Mouse (Mus musculus) colon, adult 2 months (tissue): ENCODE data around the gene Ceacam3. TPM values are rescaled to one million over a fixed set of nuclear protein-coding genes. Genes with fewer than 3 reads are reported as not detected.

Source experiments
- polyA plus RNA-seq: library from polyadenylated mRNA; depleted of rRNA; stranded (reverse); fragments of >200 nt; gene quantifications from 2 replicates; pipeline ENCODE4 v1.2.3, GENCODE M21; 2012; rRNA removed

The Ceacam3 gene
- not detected in 2 replicates for polyA plus RNA-seq

DNA sequence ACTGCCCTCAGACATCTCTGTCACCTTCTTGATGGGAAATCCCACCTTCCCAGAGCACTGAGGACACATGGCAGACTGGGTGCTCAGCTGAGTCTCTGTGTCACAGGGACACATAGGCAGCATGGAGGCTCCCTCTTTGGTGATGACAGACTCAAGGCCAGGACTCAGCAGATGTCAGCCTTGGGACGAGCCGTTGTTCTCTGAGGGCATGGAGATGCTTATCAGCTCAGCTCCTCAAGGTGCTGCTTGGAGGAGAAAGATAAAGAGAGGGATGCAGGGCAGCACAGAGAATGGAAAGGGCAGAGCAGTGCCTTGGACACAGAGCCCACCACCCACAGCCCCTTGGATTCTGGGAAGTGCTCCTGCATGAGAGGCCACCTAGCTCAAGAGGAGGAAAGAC lies at the start of gene Ceacam3:
Ceacam3 (plus strand) TSS at position 352 of the 400 bp plus-strand sequence.

DNA sequence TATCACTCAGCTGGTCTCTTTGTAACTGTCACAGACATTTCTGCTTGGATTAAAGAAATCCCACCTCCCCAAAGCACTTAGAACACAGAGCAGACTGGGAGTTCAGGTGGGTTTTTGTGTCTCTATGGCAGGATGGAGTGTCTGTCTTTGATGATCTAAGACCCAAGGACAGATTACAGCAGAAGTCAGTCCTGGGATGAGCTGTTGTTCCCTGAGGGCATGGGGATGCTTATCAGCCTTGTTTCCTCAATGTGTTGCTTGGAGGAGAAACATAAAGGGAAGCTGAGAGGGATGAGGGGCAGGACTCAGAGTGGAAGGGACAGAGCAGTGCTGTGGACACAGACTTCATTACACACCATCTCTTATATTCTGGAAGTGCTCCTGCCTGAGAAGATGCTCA lies 53.1 kb downstream of the Ceacam3 start, which contains the start of gene Psg29:
Psg29 (plus strand) TSS at position 301 of the 400 bp plus-strand sequence.

Other genes with a start within 250 kb of the Ceacam3 start
- 3.6 and 5.5 TPM in 2 replicates for gene Ptgir, start 243.8 kb upstream of the Ceacam3 start, polyA plus RNA-seq
- gene Calm3, start 226.2 kb upstream of the Ceacam3 start, polyA plus RNA-seq = 462 and 594 TPM in 2 replicates
- 8.9 and 9.2 TPM in 2 replicates for gene Pnmal2, start 205.6 kb upstream of the Ceacam3 start, polyA plus RNA-seq
- gene Pnmal1, start 190.6 kb upstream of the Ceacam3 start, polyA plus RNA-seq = 0.24 and 0.31 TPM in 2 replicates
- gene Gm42372, start 167.2 kb upstream of the Ceacam3 start, polyA plus RNA-seq = 0.05 TPM in 2 replicates
- 1.7 and 2.0 TPM in 2 replicates for gene Ccdc8, start 157.6 kb upstream of the Ceacam3 start, polyA plus RNA-seq
- 346 and 370 TPM in 2 replicates for gene Ppp5c, start 122.4 kb upstream of the Ceacam3 start, polyA plus RNA-seq
- 4.9 and 7.8 TPM in 2 replicates for gene Hif3a, start 87.9 kb upstream of the Ceacam3 start, polyA plus RNA-seq
- 0.12 TPM in 1 of 2 replicates, not detected in the other for gene Psg16, start 76.2 kb upstream of the Ceacam3 start, polyA plus RNA-seq
- gene Psg29, start 53.2 kb downstream of the Ceacam3 start, polyA plus RNA-seq = not detected in 2 replicates